Mouse (Mus musculus) lung, embryonic 15.5 days (tissue): Measurements from ENCODE around the gene Chst11. TPM values are rescaled to one million over a fixed set of nuclear protein-coding genes. Genes with fewer than 3 reads are reported as not detected.

Experiments used
- ATAC-seq: fragments of 200-750 bp; cut with Nextera tagmentation; 2 replicates; pipeline ENCODE4 v1.8.0; 2017; ENCODE audit warnings: moderate number of reproducible peaks, borderline replicate concordance; ENCODE audit not compliant: low FRiP score, low TSS enrichment; ENCODE audit errors: extremely low read depth
- H3K27ac ChIP-seq: fragments of 300-500 bp; sonication (generic); 2 replicates; pipeline ENCODE4 v1.5.1; 2015; ENCODE audit warnings: moderate library complexity, mild to moderate bottlenecking, inconsistent platforms
- H3K27me3 ChIP-seq: fragments of 300-500 bp; sonication (generic); 2 replicates; pipeline ENCODE4 v1.6.1; 2015; ENCODE audit warnings: inconsistent platforms
- H3K36me3 ChIP-seq: fragments of 300-500 bp; sonication (generic); 2 replicates; pipeline ENCODE4 v1.6.1; 2015; ENCODE audit warnings: inconsistent platforms
- H3K4me1 ChIP-seq: fragments of 300-500 bp; sonication (generic); 2 replicates; pipeline ENCODE4 v1.6.1; 2015; ENCODE audit warnings: inconsistent platforms
- H3K4me2 ChIP-seq: fragments of 300-500 bp; sonication (generic); 2 replicates; pipeline ENCODE4 v1.6.1; 2015; ENCODE audit warnings: inconsistent platforms, mild to moderate bottlenecking, moderate library complexity
- H3K4me3 ChIP-seq: fragments of 300-500 bp; sonication (generic); 2 replicates; pipeline ENCODE4 v1.5.1; 2015; ENCODE audit warnings: mild to moderate bottlenecking, inconsistent platforms
- H3K9ac ChIP-seq: fragments of 300-500 bp; sonication (generic); 2 replicates; pipeline ENCODE4 v1.6.1; 2015; ENCODE audit warnings: inconsistent platforms
- H3K9me3 ChIP-seq: fragments of 300-500 bp; sonication (generic); 2 replicates; pipeline ENCODE4 v1.6.1; 2016; ENCODE audit warnings: inconsistent platforms
- WGBS: fragments of 180-500 bp; shearing (Covaris S2); methylation state at CpG from one replicate; pipeline ENCODE4 v1.1.7; 2015; 5-methylcytosine and 5-hydroxymethylcytosine counted together
- polyA plus RNA-seq: library from polyadenylated mRNA; unstranded; fragments of >200 nt; fragmentation: Nextera tagmentation; extraction: Ambion mirVana; gene quantifications from 2 replicates; pipeline ENCODE4 v1.2.1, GENCODE M21; 2015

Gene Chst11
- polyA plus RNA-seq, 1 experiment from 2014 or later: 2.0 TPM

GRCm38 (mm10) chr10:83189071-83189470 is 203.8 kb downstream of the Chst11 start:
- Histone ChIP-seq H3K4me1 (peaks cover 19% of the 10 kb centered on the region), H3K4me2 (no peak overlapping the region), H3K9ac (no peak overlapping the region), H3K4me3 (no peak overlapping the region), H3K27ac (no peak overlapping the region), H3K27me3 (no peaks in the 10 kb centered on the region; the same call in 1 of the 2 replicates), H3K36me3 (peaks cover 4% of the 10 kb centered on the region; the same call in 1 of the 2 replicates), H3K9me3 (no peaks in the 10 kb centered on the region)
- ATAC-seq: no peak
- WGBS: 95% methylated on average over 5 of the region's 5 CpGs

- Histone ChIP-seq H3K4me2 (no peak overlapping the region), H3K4me1 (peaks cover 11% of the 10 kb centered on the region), H3K27me3 (no peaks in the 10 kb centered on the region), H3K9ac (no peak overlapping the region), H3K9me3 (no peaks in the 10 kb centered on the region), H3K36me3 (peaks cover 4% of the 10 kb centered on the region; the same call in 1 of the 2 replicates), H3K27ac (no peak overlapping the region), H3K4me3 (no peak overlapping the region)
- 96% methylated on average over 17 of the region's 17 CpGs for WGBS
- no peak for ATAC-seq
These were observed 206.2 kb downstream of the Chst11 start for GRCm38 (mm10) chr10:83191476-83191875.

- 62% methylated on average over 6 of the region's 6 CpGs for WGBS
- Histone ChIP-seq H3K4me1 (peaks cover 7% of the 10 kb centered on the region), H3K27me3 (no peaks in the 10 kb centered on the region), H3K4me2 (no peak overlapping the region), H3K27ac (no peak overlapping the region), H3K4me3 (no peak overlapping the region), H3K9me3 (no peaks in the 10 kb centered on the region), H3K9ac (no peak overlapping the region), H3K36me3 (peaks cover 4% of the 10 kb centered on the region; the same call in 1 of the 2 replicates)
- ATAC-seq: no peak
These were observed 206.7 kb downstream of the Chst11 start for GRCm38 (mm10) chr10:83191982-83192381.

GRCm38 (mm10) chr10:83197690-83198336 is 212.5 kb downstream of the Chst11 start:
- no peak overlapping the region for H3K27ac ChIP-seq
- H3K36me3 ChIP-seq: no peaks in the 10 kb centered on the region
- H3K27me3 ChIP-seq: no peaks in the 10 kb centered on the region
- 45% methylated on average over 11 of the region's 11 CpGs for WGBS
- H3K4me2 ChIP-seq: no peak overlapping the region
- H3K9me3 ChIP-seq: no peaks in the 10 kb centered on the region
- H3K4me3 ChIP-seq: no peak overlapping the region
- no peaks in the 10 kb centered on the region for H3K4me1 ChIP-seq
- no peak for ATAC-seq
- no peak overlapping the region for H3K9ac ChIP-seq

GRCm38 (mm10) chr10:83198692-83199091 is 213.4 kb downstream of the Chst11 start:
- no peak for ATAC-seq
- WGBS: 50% methylated on average over 5 of the region's 5 CpGs
- no peaks in the 10 kb centered on the region for H3K27me3 ChIP-seq
- H3K9me3 ChIP-seq: no peaks in the 10 kb centered on the region
- no peak overlapping the region for H3K27ac ChIP-seq
- no peak overlapping the region for H3K4me2 ChIP-seq
- no peaks in the 10 kb centered on the region for H3K4me1 ChIP-seq
- no peaks in the 10 kb centered on the region for H3K36me3 ChIP-seq
- H3K4me3 ChIP-seq: no peak overlapping the region
- no peak overlapping the region for H3K9ac ChIP-seq

- 66% methylated on average over 9 of the region's 9 CpGs for WGBS
- Histone ChIP-seq H3K27ac (no peak overlapping the region), H3K4me2 (no peak overlapping the region), H3K36me3 (no peaks in the 10 kb centered on the region), H3K4me1 (no peaks in the 10 kb centered on the region), H3K9ac (no peak overlapping the region), H3K9me3 (no peaks in the 10 kb centered on the region), H3K27me3 (no peaks in the 10 kb centered on the region), H3K4me3 (no peak overlapping the region)
- ATAC-seq: no peak
These were observed 214.0 kb downstream of the Chst11 start for GRCm38 (mm10) chr10:83199290-83199689.

- Histone ChIP-seq H3K36me3 (no peaks in the 10 kb centered on the region), H3K9me3 (no peaks in the 10 kb centered on the region)
- WGBS: 80% methylated on average over 7 of the region's 7 CpGs
These were observed 216.2 kb downstream of the Chst11 start for GRCm38 (mm10) chr10:83201525-83201924.

GRCm38 (mm10) chr10:83202906-83203702 is 217.8 kb downstream of the Chst11 start:
- H3K27me3 ChIP-seq: no peaks in the 10 kb centered on the region
- H3K36me3 ChIP-seq: no peaks in the 10 kb centered on the region
- no peak overlapping the region for H3K4me3 ChIP-seq
- H3K27ac ChIP-seq: no peak overlapping the region
- H3K9ac ChIP-seq: no peak overlapping the region
- H3K4me2 ChIP-seq: no peak overlapping the region
- WGBS: 83% methylated on average over 14 of the region's 14 CpGs
- no peaks in the 10 kb centered on the region for H3K4me1 ChIP-seq
- no peak for ATAC-seq
- H3K9me3 ChIP-seq: no peaks in the 10 kb centered on the region

More at GRCm38 (mm10) chr10:83201525-83201924, 216.2 kb downstream of the Chst11 start:
- Histone ChIP-seq H3K27me3 (no peaks in the 10 kb centered on the region), H3K4me1 (no peaks in the 10 kb centered on the region), H3K9ac (no peak overlapping the region), H3K4me2 (no peak overlapping the region), H3K27ac (no peak overlapping the region), H3K4me3 (no peak overlapping the region)
- ATAC-seq: no peak

- H3K4me3 ChIP-seq: no peak overlapping the region
- no peak for ATAC-seq
- no peaks in the 10 kb centered on the region for H3K27me3 ChIP-seq
- no peak overlapping the region for H3K9ac ChIP-seq
- WGBS: 73% methylated on average over 7 of the region's 7 CpGs
- H3K36me3 ChIP-seq: no peaks in the 10 kb centered on the region
- no peak overlapping the region for H3K27ac ChIP-seq
- H3K9me3 ChIP-seq: no peaks in the 10 kb centered on the region
- no peaks in the 10 kb centered on the region for H3K4me1 ChIP-seq
- H3K4me2 ChIP-seq: no peak overlapping the region
These were observed 223.1 kb downstream of the Chst11 start for GRCm38 (mm10) chr10:83208436-83208835.

- no peak for ATAC-seq
- no peaks in the 10 kb centered on the region for H3K9me3 ChIP-seq
- H3K27me3 ChIP-seq: no peaks in the 10 kb centered on the region
- no peaks in the 10 kb centered on the region for H3K36me3 ChIP-seq
- H3K4me3 ChIP-seq: no peak overlapping the region
- 57% methylated on average over 12 of the region's 12 CpGs for WGBS
- H3K9ac ChIP-seq: no peak overlapping the region
- H3K4me1 ChIP-seq: no peaks in the 10 kb centered on the region
- H3K27ac ChIP-seq: no peak overlapping the region
- H3K4me2 ChIP-seq: no peak overlapping the region
These were observed 224.1 kb downstream of the Chst11 start for GRCm38 (mm10) chr10:83209388-83209787.

- Histone ChIP-seq H3K27me3 (no peaks in the 10 kb centered on the region), H3K4me1 (no peaks in the 10 kb centered on the region), H3K9ac (no peak overlapping the region), H3K9me3 (no peaks in the 10 kb centered on the region), H3K4me3 (no peak overlapping the region), H3K27ac (no peak overlapping the region), H3K4me2 (no peak overlapping the region), H3K36me3 (no peaks in the 10 kb centered on the region)
- ATAC-seq: no peak
- 73% methylated on average over 16 of the region's 16 CpGs for WGBS
These were observed 224.8 kb downstream of the Chst11 start for GRCm38 (mm10) chr10:83210122-83210521.

GRCm38 (mm10) chr10:83210968-83211583 is 225.8 kb downstream of the Chst11 start:
- no peaks in the 10 kb centered on the region for H3K27me3 ChIP-seq
- ATAC-seq: no peak
- 53% methylated on average over 6 of the region's 6 CpGs for WGBS
- no peak overlapping the region for H3K4me3 ChIP-seq
- H3K9me3 ChIP-seq: no peaks in the 10 kb centered on the region
- H3K9ac ChIP-seq: no peak overlapping the region
- no peaks in the 10 kb centered on the region for H3K36me3 ChIP-seq
- H3K4me2 ChIP-seq: no peak overlapping the region
- no peaks in the 10 kb centered on the region for H3K4me1 ChIP-seq
- no peak overlapping the region for H3K27ac ChIP-seq
